Mouse (Mus musculus) gastrocnemius, adult 2 months (tissue): ENCODE measurements around the gene Lmo2. TPM values are rescaled to one million over a fixed set of nuclear protein-coding genes. Genes with fewer than 3 reads are reported as not detected.

Experiments used
- DNase-seq: peaks from one replicate; pipeline ENCODE4 v3.0.0; 2022
- H3K27ac ChIP-seq: fragments of 200-600 bp; 2 replicates; pipeline ENCODE4 v1.8.1; 2022; ENCODE audit warnings: mild to moderate bottlenecking
- H3K4me3 ChIP-seq: fragments of 200-600 bp; 2 replicates; pipeline ENCODE4 v1.8.1; 2022; ENCODE audit warnings: mild to moderate bottlenecking, moderate library complexity
- CTCF ChIP-seq: fragments of 200-600 bp; IDR thresholded peaks from 2 replicates; pipeline ENCODE4 v1.8.1; 2022; ENCODE audit warnings: antibody characterized with exemption, mild to moderate bottlenecking, moderate library complexity
- intact Hi-C: fragments of 180-260 bp; cut with DNase I; formaldehyde crosslinking; loops from one replicate; pipeline ENCODE4 v1.15.1; 2025
- total RNA-seq, 2 experiments: library from RNA; stranded (reverse); gene quantifications; 2 replicates each; pipeline ENCODE4 v1.2.3; 2021

Lmo2 gene
- total RNA-seq, 2 experiments from 2014 or later: 4.1 to 7.0 TPM

DNA sequence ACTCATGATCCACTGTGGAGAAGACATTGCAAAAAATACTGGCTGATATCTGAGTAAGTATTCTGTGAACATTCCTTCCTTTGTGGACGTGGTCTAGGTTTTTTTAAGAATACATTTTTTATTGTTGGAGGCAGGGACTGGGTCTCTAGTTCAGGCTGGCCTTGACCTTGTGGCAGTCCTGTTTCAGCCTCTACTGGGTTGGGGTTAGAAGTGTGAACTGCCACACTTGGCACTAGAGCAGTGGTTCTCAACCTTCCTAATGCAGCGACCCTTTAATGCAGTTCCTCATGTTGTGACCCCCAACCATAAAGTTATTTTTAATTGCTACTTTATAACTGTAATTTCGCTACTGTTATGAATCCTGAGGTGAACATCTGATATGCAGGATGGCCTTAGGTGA lies 72.6 kb downstream of the Lmo2 start:
- intact Hi-C loops: loop anchor here (10.0 kb wide), 2 partner anchors 394 to 554 kb away; no protein-coding TSS in a partner anchor
- no peak for DNase-seq
- Histone ChIP-seq H3K27ac (peak overlapping the region; percentile 95), H3K4me3 (peak overlapping the region; percentile 32; the same call in 1 of the 2 replicates)
- no peak for TF ChIP-seq CTCF

Other genes starting within 250 kb of the Lmo2 start
- 10 to 100 TPM; 15.8 to 18.3 TPM for gene Nat10, start 196.7 kb upstream of the Lmo2 start, total RNA-seq
- 100 to 1,000 TPM in 1 of 2 experiments, 10 to 100 TPM in 1; 87.3 to 112 TPM for gene Caprin1, start 160.3 kb upstream of the Lmo2 start, total RNA-seq
- gene Fbxo3, start 69.7 kb downstream of the Lmo2 start, total RNA-seq: 10 to 100 TPM; 47.5 to 53.9 TPM
- not detected for gene 4931422A03Rik, start 70.4 kb downstream of the Lmo2 start, total RNA-seq
- gene Gm10912, start 107.8 kb downstream of the Lmo2 start, total RNA-seq: under 1 TPM; 0.36 to 0.38 TPM
- not detected for gene Gm10799, start 110.6 kb downstream of the Lmo2 start, total RNA-seq
- 1 to 10 TPM; 1.7 to 4.2 TPM for gene Cd59b, start 111.9 kb downstream of the Lmo2 start, total RNA-seq
- 10 to 100 TPM; 14.3 to 18.4 TPM for gene Cd59a, start 137.8 kb downstream of the Lmo2 start, total RNA-seq
- gene A930018P22Rik, start 164.8 kb downstream of the Lmo2 start, total RNA-seq: under 1 TPM; 0.39 to 0.61 TPM